Mouse (Mus musculus) bone marrow macrophage, adult 2 months (primary cell): Measurements from ENCODE around the gene Tigit.

Experiments used
- CTCF ChIP-seq: IDR thresholded peaks from 2 replicates; pipeline ENCODE4 v1.5.1; 2012; ENCODE audit warnings: low read depth, mild to moderate bottlenecking, low read length, moderate library complexity
- POLR2A ChIP-seq: IDR thresholded peaks from 2 replicates; pipeline ENCODE4 v1.6.1; 2012; ENCODE audit warnings: mild to moderate bottlenecking, low read depth, low read length, borderline replicate concordance

DNA sequence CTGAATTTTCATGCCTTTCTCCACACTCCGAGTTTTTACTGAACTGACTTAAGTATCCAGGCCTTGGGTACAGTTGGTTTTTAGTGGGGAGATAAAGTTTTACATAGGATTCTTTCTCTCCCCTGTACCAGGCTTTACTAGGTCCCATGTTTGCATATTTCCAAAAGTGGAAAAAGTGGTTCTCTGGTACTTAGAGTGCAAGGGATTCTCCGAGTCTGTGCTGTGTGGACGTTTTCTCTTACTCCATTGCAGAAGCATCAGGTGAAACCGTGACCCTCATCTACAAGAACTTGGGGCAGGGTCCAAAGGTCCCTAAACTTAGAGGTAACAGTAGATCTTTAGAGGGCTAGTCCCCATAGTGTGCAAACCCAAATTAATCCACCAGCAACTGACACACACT is 28.7 kb upstream of the Tigit start:
- TF ChIP-seq POLR2A (no peak), CTCF (no peak)
